Comparison of ENCODE assay signal across 14 mouse cellular contexts in the genomic region with DNA sequence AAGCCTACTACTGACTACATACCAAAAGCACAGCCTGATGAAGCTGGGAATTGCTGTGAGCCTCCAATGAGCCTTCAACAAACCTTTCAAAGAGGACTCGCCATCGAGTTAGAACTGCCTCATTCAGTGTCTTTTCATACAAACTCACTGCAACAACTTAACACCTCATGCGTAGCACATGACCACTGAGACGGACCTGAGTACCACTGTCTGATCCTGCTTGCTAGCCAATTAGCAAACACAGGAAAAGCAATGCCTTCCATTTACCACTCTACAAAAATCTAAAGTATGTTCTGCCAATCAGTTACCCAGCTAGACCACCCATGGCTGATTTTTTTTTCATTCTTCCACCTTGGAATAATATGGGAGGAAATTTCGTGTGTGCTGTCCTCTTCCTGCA.
DNase-seq lines count a peak whose midpoint lies in the region; ATAC-seq lines count a peak whose summit lies in the region.
"Had no signal": no experiment of that assay in that cellular context is flagged by ENCODE, and none has a peak within 500 bp of the region (broad histone marks: within the 10 kb centered on the region; RNA-seq: fewer than 3 reads in every experiment).

No protein-coding gene starts in this region.

- 60% methylated on average over 5 of the region's 5 CpGs for WGBS in heart, embryonic 11.5 days (ENCODE audit: insufficient replicate concordance)
- 50% methylated on average over 5 of the region's 5 CpGs for WGBS in midbrain, embryonic 13.5 days
- 43% methylated on average over 5 of the region's 5 CpGs for WGBS in midbrain, embryonic 15.5 days
- WGBS in hindbrain, embryonic 12.5 days, result 38% methylated on average over 5 of the region's 5 CpGs
- 37% methylated on average over 5 of the region's 5 CpGs for WGBS in neural tube, embryonic 15.5 days

- ATAC-seq in heart, embryonic 11.5 days (replicated peaks; ENCODE audit: insufficient number of reproducible peaks, low FRiP score, low TSS enrichment), result no peak
- ATAC-seq in midbrain, embryonic 13.5 days, result no peak
- no peak for ATAC-seq in midbrain, embryonic 15.5 days (replicated peaks)
- ATAC-seq in hindbrain, embryonic 12.5 days (ENCODE audit: low FRiP score), result peak; percentile 32; the same call in 1 of the 2 replicates
- ATAC-seq in neural tube, embryonic 15.5 days (ENCODE audit: low FRiP score), result no peak
- ATAC-seq: inflammation-experienced regulatory T-cells, adult 6 months had no signal

- H3K4me3 ChIP-seq in heart, embryonic 11.5 days (ENCODE audit: low read depth, low read length), result no peak overlapping the region
- no peak overlapping the region for H3K4me3 ChIP-seq in midbrain, embryonic 13.5 days (replicated peaks)
- H3K4me3 ChIP-seq in midbrain, embryonic 15.5 days, result no peak overlapping the region
- no peak overlapping the region for H3K4me3 ChIP-seq in hindbrain, embryonic 12.5 days
- no peak overlapping the region for H3K4me3 ChIP-seq in neural tube, embryonic 15.5 days (replicated peaks)

- no peaks in the 10 kb centered on the region for H3K27me3 ChIP-seq in heart, embryonic 11.5 days (ENCODE audit: control insufficient read depth, insufficient read depth, low read length)
- H3K27me3 ChIP-seq in midbrain, embryonic 13.5 days, result no peaks in the 10 kb centered on the region
- no peaks in the 10 kb centered on the region for H3K27me3 ChIP-seq in midbrain, embryonic 15.5 days (replicated peaks)
- H3K27me3 ChIP-seq in hindbrain, embryonic 12.5 days, result 0 out of 2 replicates have a peak, but pooled peaks cover 2% of the 10 kb centered on the region
- H3K27me3 ChIP-seq in neural tube, embryonic 15.5 days (replicated peaks), result 0 out of 2 replicates have a peak, but pooled peaks cover 2% of the 10 kb centered on the region
- H3K27me3 ChIP-seq: CH12.LX had no signal

- no peak overlapping the region for H3K9ac ChIP-seq in heart, embryonic 11.5 days (ENCODE audit: low read depth, low read length)
- no peak overlapping the region for H3K9ac ChIP-seq in midbrain, embryonic 13.5 days (replicated peaks)
- H3K9ac ChIP-seq in midbrain, embryonic 15.5 days, result no peak overlapping the region
- H3K9ac ChIP-seq in hindbrain, embryonic 12.5 days, result no peak overlapping the region
- H3K9ac ChIP-seq in neural tube, embryonic 15.5 days (replicated peaks), result no peak overlapping the region

- H3K9me3 ChIP-seq in heart, embryonic 11.5 days (replicated peaks; ENCODE audit: control insufficient read depth, low read length), result no peaks in the 10 kb centered on the region
- no peaks in the 10 kb centered on the region for H3K9me3 ChIP-seq in midbrain, embryonic 13.5 days
- no peaks in the 10 kb centered on the region for H3K9me3 ChIP-seq in midbrain, embryonic 15.5 days
- no peaks in the 10 kb centered on the region for H3K9me3 ChIP-seq in hindbrain, embryonic 12.5 days (replicated peaks)
- H3K9me3 ChIP-seq in neural tube, embryonic 15.5 days (replicated peaks), result no peaks in the 10 kb centered on the region

- no peak overlapping the region for H3K4me2 ChIP-seq in heart, embryonic 11.5 days
- no peak overlapping the region for H3K4me2 ChIP-seq in midbrain, embryonic 13.5 days (replicated peaks)
- no peak overlapping the region for H3K4me2 ChIP-seq in midbrain, embryonic 15.5 days
- 0 out of 2 replicates have a peak overlapping the region, but pooled peaks have one; percentile 14 for H3K4me2 ChIP-seq in hindbrain, embryonic 12.5 days (replicated peaks)
- 0 out of 2 replicates have a peak overlapping the region, but pooled peaks have one; percentile 11 for H3K4me2 ChIP-seq in neural tube, embryonic 15.5 days

- no peaks in the 10 kb centered on the region for H3K36me3 ChIP-seq in heart, embryonic 11.5 days (ENCODE audit: control insufficient read depth, insufficient read depth, low read length)
- no peaks in the 10 kb centered on the region for H3K36me3 ChIP-seq in midbrain, embryonic 13.5 days
- H3K36me3 ChIP-seq in midbrain, embryonic 15.5 days (replicated peaks), result no peaks in the 10 kb centered on the region
- no peaks in the 10 kb centered on the region for H3K36me3 ChIP-seq in hindbrain, embryonic 12.5 days
- no peaks in the 10 kb centered on the region for H3K36me3 ChIP-seq in neural tube, embryonic 15.5 days

- peaks cover 40% of the 10 kb centered on the region for H3K4me1 ChIP-seq in heart, embryonic 11.5 days (ENCODE audit: control insufficient read depth, insufficient read depth, low read length)
- peaks cover 22% of the 10 kb centered on the region for H3K4me1 ChIP-seq in midbrain, embryonic 13.5 days (replicated peaks)
- peaks cover 12% of the 10 kb centered on the region for H3K4me1 ChIP-seq in midbrain, embryonic 15.5 days
- peaks cover 27% of the 10 kb centered on the region for H3K4me1 ChIP-seq in hindbrain, embryonic 12.5 days
- H3K4me1 ChIP-seq in neural tube, embryonic 15.5 days, result peaks cover 23% of the 10 kb centered on the region

- DNase-seq in heart, adult 8-10 months (ENCODE audit: low spot score), result no peak
- no peak for DNase-seq in frontal cortex, postnatal 36 days (ENCODE audit: low spot score in 2 of 2)
- no peak for DNase-seq in gastrocnemius, postnatal 4 days (ENCODE audit: low spot score in 2 of 2)
- DNase-seq: adrenal gland, postnatal 36 days; cerebellum, adult 8-10 months; left cerebral cortex, postnatal 4 days; lung, postnatal 36 days had no signal

- H3K27ac ChIP-seq in heart, embryonic 11.5 days (ENCODE audit: low read depth, low read length), result peak overlapping the region; percentile 73
- peak overlapping the region; percentile 56; the same call in 1 of the 2 replicates for H3K27ac ChIP-seq in midbrain, embryonic 13.5 days
- H3K27ac ChIP-seq in midbrain, embryonic 15.5 days, result no peak overlapping the region
- peak overlapping the region; percentile 49 for H3K27ac ChIP-seq in hindbrain, embryonic 12.5 days
- H3K27ac ChIP-seq in neural tube, embryonic 15.5 days (replicated peaks), result peak overlapping the region; percentile 54; the same call in 1 of the 2 replicates

Comparison
In these comparisons a context has a peak if more than half of its experiments do, and no peak if none do; other contexts are left out.
1. H3K4me2 ChIP-seq: peak in hindbrain, embryonic 12.5 days (single experiment) and neural tube, embryonic 15.5 days (single experiment); none in heart, embryonic 11.5 days (single experiment), midbrain, embryonic 13.5 days (single experiment) and midbrain, embryonic 15.5 days (single experiment).